In the genomic region with DNA sequence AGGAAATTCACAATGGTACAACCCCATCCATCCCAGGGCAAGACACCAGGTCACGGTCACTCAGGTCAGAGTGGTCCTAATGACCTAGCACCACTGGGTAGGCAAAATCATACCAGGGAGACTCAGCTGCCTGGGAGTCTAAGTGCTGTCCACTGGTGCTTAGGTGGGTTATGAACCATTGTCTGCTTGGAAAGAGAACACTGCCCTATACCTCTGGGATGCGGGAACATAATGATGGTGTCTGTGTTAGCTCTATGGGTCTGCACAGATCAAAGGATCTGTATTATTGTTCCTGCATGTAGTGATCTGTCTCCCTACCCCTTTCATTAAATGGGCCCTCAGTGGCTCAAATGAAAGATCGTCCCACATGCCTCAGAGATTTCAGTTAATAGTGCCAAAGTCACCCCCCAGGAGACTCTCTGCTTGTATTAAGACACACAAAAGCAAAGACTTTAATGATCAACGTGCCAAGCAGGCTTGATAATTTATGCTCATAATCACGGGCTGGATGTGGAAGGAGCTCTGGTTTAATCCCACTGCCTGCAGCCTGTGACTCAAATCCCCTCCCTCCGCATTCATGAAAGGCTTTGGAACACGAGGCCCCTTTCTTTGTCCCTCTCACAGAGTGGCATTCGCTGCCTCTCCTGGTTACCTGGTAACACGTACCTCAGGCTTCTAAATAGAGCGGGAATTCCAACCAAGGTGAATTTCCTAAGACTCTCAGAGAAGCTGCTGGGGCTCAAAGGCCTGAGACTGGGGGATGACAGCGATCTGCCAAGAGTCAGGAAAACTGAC, we compare ENCODE assay signal across 18 mouse cellular contexts. TPM values are rescaled to one million over a fixed set of nuclear protein-coding genes. Genes with fewer than 3 reads are reported as not detected.
A peak's percentile ranks its signal among the peaks of the same experiment; 100 is the strongest.
DNase-seq lines count a peak whose midpoint lies in the region; ATAC-seq and TF ChIP-seq lines count a peak whose summit lies in the region.
"Had no signal": no experiment of that assay in that cellular context is flagged by ENCODE, and none has a peak within 500 bp of the region (broad histone marks: within the 10 kb centered on the region; RNA-seq: fewer than 3 reads in every experiment).

No protein-coding gene starts in this region.

- no peak for ATAC-seq in heart, embryonic 16.5 days (replicated peaks; ENCODE audit: extremely low read depth, insufficient read depth, low FRiP score)
- peak; percentile 28; the same call in 1 of the 2 replicates for ATAC-seq in forebrain, embryonic 12.5 days (ENCODE audit: low FRiP score)
- no peak for ATAC-seq in hindbrain, postnatal 0 days
- no peak for ATAC-seq in neural tube, embryonic 14.5 days (ENCODE audit: low read depth)
- no peak for ATAC-seq in erythroid progenitor cell, adult 5-6 weeks (replicated peaks; ENCODE audit: low FRiP score, poor library complexity, severe bottlenecking)

- TF ChIP-seq CTCF in hindbrain, postnatal 0 days (IDR thresholded peaks at IDR 0.05; ENCODE audit: low read depth) = no peak

- 45% methylated on average over 11 of the region's 11 CpGs for WGBS in heart, embryonic 16.5 days
- 7% methylated on average over 11 of the region's 11 CpGs for WGBS in forebrain, embryonic 12.5 days
- 13% methylated on average over 11 of the region's 11 CpGs for WGBS in hindbrain, postnatal 0 days
- 13% methylated on average over 11 of the region's 11 CpGs for WGBS in neural tube, embryonic 14.5 days

- no peak overlapping the region for H3K4me2 ChIP-seq in heart, embryonic 16.5 days (ENCODE audit: low read depth, low read length)
- peak overlapping the region; percentile 74 for H3K4me2 ChIP-seq in forebrain, embryonic 12.5 days
- peak overlapping the region; percentile 51; the same call in 1 of the 2 replicates for H3K4me2 ChIP-seq in hindbrain, postnatal 0 days (ENCODE audit: low read depth, low read length)
- peak overlapping the region; percentile 67 for H3K4me2 ChIP-seq in neural tube, embryonic 14.5 days (ENCODE audit: low read depth, low read length)
- H3K4me2 ChIP-seq: liver, embryonic 15.5 days had no signal

- H3K9ac ChIP-seq in heart, embryonic 16.5 days (ENCODE audit: low read length) = 0 out of 2 replicates have a peak overlapping the region, but pooled peaks have one; percentile 33
- peak overlapping the region; percentile 96 for H3K9ac ChIP-seq in forebrain, embryonic 12.5 days
- 0 out of 2 replicates have a peak overlapping the region, but pooled peaks have one; percentile 18 for H3K9ac ChIP-seq in hindbrain, postnatal 0 days (replicated peaks; ENCODE audit: low read length)
- peak overlapping the region; percentile 60; the same call in 1 of the 2 replicates for H3K9ac ChIP-seq in neural tube, embryonic 14.5 days (replicated peaks; ENCODE audit: low read depth, low read length)
- H3K9ac ChIP-seq: liver, embryonic 15.5 days had no signal

- peaks cover 43% of the 10 kb centered on the region for H3K4me1 ChIP-seq in heart, embryonic 16.5 days (ENCODE audit: control insufficient read depth, insufficient read depth, low read length)
- H3K4me1 ChIP-seq in forebrain, embryonic 12.5 days = peaks cover 84% of the 10 kb centered on the region
- H3K4me1 ChIP-seq in hindbrain, postnatal 0 days (ENCODE audit: insufficient read depth, low read length) = peaks cover 20% of the 10 kb centered on the region
- peaks cover 44% of the 10 kb centered on the region for H3K4me1 ChIP-seq in neural tube, embryonic 14.5 days (ENCODE audit: control insufficient read depth, insufficient read depth, low read length)
- H3K4me1 ChIP-seq: liver, embryonic 15.5 days had no signal

- peaks cover 46% of the 10 kb centered on the region for H3K27me3 ChIP-seq in heart, embryonic 16.5 days (ENCODE audit: control insufficient read depth, insufficient read depth, low read length)
- H3K27me3 ChIP-seq in forebrain, embryonic 12.5 days = peaks cover 33% of the 10 kb centered on the region
- 0 out of 2 replicates have a peak, but pooled peaks cover 8% of the 10 kb centered on the region for H3K27me3 ChIP-seq in hindbrain, postnatal 0 days (ENCODE audit: insufficient read depth, low read length)
- peaks cover 4% of the 10 kb centered on the region; the same call in 1 of the 2 replicates for H3K27me3 ChIP-seq in neural tube, embryonic 14.5 days (ENCODE audit: control insufficient read depth, insufficient read depth, low read length)

- no peaks in the 10 kb centered on the region for H3K36me3 ChIP-seq in heart, embryonic 16.5 days (ENCODE audit: control insufficient read depth, insufficient read depth)
- peaks cover 18% of the 10 kb centered on the region for H3K36me3 ChIP-seq in forebrain, embryonic 12.5 days (replicated peaks)
- H3K36me3 ChIP-seq in hindbrain, postnatal 0 days (ENCODE audit: insufficient read depth, low read length) = no peaks in the 10 kb centered on the region
- no peaks in the 10 kb centered on the region for H3K36me3 ChIP-seq in neural tube, embryonic 14.5 days (ENCODE audit: control insufficient read depth, insufficient read depth, low read length)
- H3K36me3 ChIP-seq: liver, embryonic 15.5 days had no signal

- H3K27ac ChIP-seq in heart, embryonic 16.5 days (ENCODE audit: low read length) = no peak overlapping the region
- H3K27ac ChIP-seq in forebrain, embryonic 12.5 days = peak overlapping the region; percentile 98
- peak overlapping the region; percentile 59 for H3K27ac ChIP-seq in hindbrain, postnatal 0 days
- H3K27ac ChIP-seq in neural tube, embryonic 14.5 days (ENCODE audit: low read depth, low read length) = peak overlapping the region; percentile 95
- H3K27ac ChIP-seq: liver, embryonic 15.5 days had no signal

- H3K4me3 ChIP-seq in heart, embryonic 16.5 days (ENCODE audit: low read length) = no peak overlapping the region
- H3K4me3 ChIP-seq in forebrain, embryonic 12.5 days (replicated peaks) = peak overlapping the region; percentile 76
- H3K4me3 ChIP-seq in hindbrain, postnatal 0 days (ENCODE audit: low read length) = no peak overlapping the region
- peak overlapping the region; percentile 59; the same call in 1 of the 2 replicates for H3K4me3 ChIP-seq in neural tube, embryonic 14.5 days (ENCODE audit: low read depth, low read length)
- H3K4me3 ChIP-seq: liver, embryonic 15.5 days had no signal

- no peak for DNase-seq in heart, adult 18-20 months
- DNase-seq in hindbrain, postnatal 0 days (ENCODE audit: low spot score) = peak; percentile 68
- no peak for DNase-seq in lung, postnatal 14 days
- DNase-seq in kidney, postnatal 4 days = no peak
- DNase-seq: adrenal gland, adult 8-10 months; cerebellum, adult 11 months; gastrocnemius, postnatal 25 days; kidney, postnatal 10 days had no signal

- H3K9me3 ChIP-seq in heart, embryonic 16.5 days (replicated peaks; ENCODE audit: control insufficient read depth, low read length) = no peaks in the 10 kb centered on the region
- H3K9me3 ChIP-seq in forebrain, embryonic 12.5 days = no peaks in the 10 kb centered on the region
- no peaks in the 10 kb centered on the region for H3K9me3 ChIP-seq in hindbrain, postnatal 0 days (ENCODE audit: low read length)
- no peaks in the 10 kb centered on the region for H3K9me3 ChIP-seq in neural tube, embryonic 14.5 days (ENCODE audit: control insufficient read depth, low read length)
- H3K9me3 ChIP-seq: liver, embryonic 15.5 days had no signal

RNA-seq across cellular contexts. Expression of a gene that starts 3.7 kb away (rescaled TPM):
- 1.5 TPM in 2 replicates for polyA plus RNA-seq in heart, embryonic 16.5 days (2015; fragmentation: Nextera tagmentation; extraction: Ambion mirVana)
- under 1 TPM; 0.23 to 0.30 TPM for total RNA-seq in heart, adult 18-20 months (2021)
- polyA plus RNA-seq in forebrain, embryonic 12.5 days (2016; fragmentation: Nextera tagmentation; extraction: Ambion mirVana) = 55.9 and 74.5 TPM in 2 replicates
- 86.1 and 103 TPM in 2 replicates for total RNA-seq in hindbrain, postnatal 0 days (2014; rRNA removed)
- polyA plus RNA-seq in hindbrain, postnatal 0 days (2015; fragmentation: Nextera tagmentation; extraction: Ambion mirVana) = 20.3 and 22.2 TPM in 2 replicates
- 55.7 and 75.5 TPM in 2 replicates for polyA plus RNA-seq in neural tube, embryonic 14.5 days (2014; fragmentation: Nextera tagmentation; extraction: Ambion mirVana)
- total RNA-seq in erythroid progenitor cell, adult 5-6 weeks (2015; ENCODE audit: low replicate concordance) = not detected in 2 replicates
- total RNA-seq in erythroid progenitor cell, adult 5-6 weeks (2017; ENCODE audit: low replicate concordance) = not detected in 2 replicates
- total RNA-seq: gastrocnemius, postnatal 25 days; megakaryocyte progenitor cell, adult 5-6 weeks had no signal
- polyA plus RNA-seq: C2C12; liver, embryonic 15.5 days; spleen, adult 2 months; thymus, postnatal 0 days had no signal

RNA-seq across cellular contexts. Expression of a gene that starts 24.2 kb away (rescaled TPM):
- 173 and 184 TPM in 2 replicates for polyA plus RNA-seq in heart, embryonic 16.5 days (2015; fragmentation: Nextera tagmentation; extraction: Ambion mirVana)
- 10 to 100 TPM; 12.6 to 14.6 TPM for total RNA-seq in heart, adult 18-20 months (2021)
- 9.7 and 11.3 TPM in 2 replicates for polyA plus RNA-seq in forebrain, embryonic 12.5 days (2016; fragmentation: Nextera tagmentation; extraction: Ambion mirVana)
- 23.0 and 24.4 TPM in 2 replicates for total RNA-seq in hindbrain, postnatal 0 days (2014; rRNA removed)
- polyA plus RNA-seq in hindbrain, postnatal 0 days (2015; fragmentation: Nextera tagmentation; extraction: Ambion mirVana) = 18.8 TPM in 2 replicates
- 9.1 and 10.3 TPM in 2 replicates for polyA plus RNA-seq in neural tube, embryonic 14.5 days (2014; fragmentation: Nextera tagmentation; extraction: Ambion mirVana)
- not detected in 2 replicates for total RNA-seq in erythroid progenitor cell, adult 5-6 weeks (2015; ENCODE audit: low replicate concordance)
- total RNA-seq in erythroid progenitor cell, adult 5-6 weeks (2017; ENCODE audit: low replicate concordance) = 1.7 and 3.5 TPM in 2 replicates
- polyA plus RNA-seq: C2C12 had no signal

RNA-seq across cellular contexts. Expression of a gene that starts 25.5 kb away (rescaled TPM):
- polyA plus RNA-seq in heart, embryonic 16.5 days (2015; fragmentation: Nextera tagmentation; extraction: Ambion mirVana) = 0.05 and 0.12 TPM in 2 replicates
- not detected for total RNA-seq in heart, adult 18-20 months (2021)
- polyA plus RNA-seq in forebrain, embryonic 12.5 days (2016; fragmentation: Nextera tagmentation; extraction: Ambion mirVana) = 0.65 and 1.2 TPM in 2 replicates
- total RNA-seq in hindbrain, postnatal 0 days (2014; rRNA removed) = 0.07 and 0.26 TPM in 2 replicates
- 0.11 and 0.20 TPM in 2 replicates for polyA plus RNA-seq in hindbrain, postnatal 0 days (2015; fragmentation: Nextera tagmentation; extraction: Ambion mirVana)
- polyA plus RNA-seq in neural tube, embryonic 14.5 days (2014; fragmentation: Nextera tagmentation; extraction: Ambion mirVana) = 0.62 and 0.72 TPM in 2 replicates
- not detected in 2 replicates for total RNA-seq in erythroid progenitor cell, adult 5-6 weeks (2015; ENCODE audit: low replicate concordance)
- not detected in 2 replicates for total RNA-seq in erythroid progenitor cell, adult 5-6 weeks (2017; ENCODE audit: low replicate concordance)
- total RNA-seq: gastrocnemius, postnatal 25 days; left cerebral cortex, postnatal 14 days; megakaryocyte progenitor cell, adult 5-6 weeks had no signal
- polyA plus RNA-seq: C2C12 had no signal

Comparison
In these comparisons a context has a peak if more than half of its experiments do, and no peak if none do; other contexts are left out.
1. H3K4me3 ChIP-seq: peak in forebrain, embryonic 12.5 days (single experiment) and neural tube, embryonic 14.5 days (single experiment); none in heart, embryonic 16.5 days (single experiment) and hindbrain, postnatal 0 days (single experiment).
2. H3K9ac ChIP-seq: peak in every context shown above with its lines; median percentile 96 in forebrain, embryonic 12.5 days; 60 in neural tube, embryonic 14.5 days; 33 in heart, embryonic 16.5 days; 18 in hindbrain, postnatal 0 days.